ENCODE assay signal across 8 mouse cellular contexts in genomic region chr3:9609581-9610341, GRCm38 (mm10). TPM values are rescaled to one million over a fixed set of nuclear protein-coding genes. Genes with fewer than 3 reads are reported as not detected.
DNase-seq lines count a peak whose midpoint lies in the region; ATAC-seq and TF ChIP-seq lines count a peak whose summit lies in the region.

Gene Zfp704, minus strand, starts transcription at chr3:9610085.

- ATAC-seq in forebrain, embryonic 16.5 days = peak; percentile 94
- ATAC-seq in liver, embryonic 16.5 days (ENCODE audit: low read depth) = peak; percentile 80
- peak; percentile 94 for ATAC-seq in neural tube, embryonic 14.5 days (ENCODE audit: low read depth)

- H3K4me3 ChIP-seq in ES-Bruce4 (ENCODE audit: low read depth, low read length) = peak within 1 kb of the TSS; percentile 97
- H3K4me3 ChIP-seq in forebrain, embryonic 16.5 days (replicated peaks; ENCODE audit: low read length) = peak within 1 kb of the TSS; percentile 83
- peak within 1 kb of the TSS; percentile 72 for H3K4me3 ChIP-seq in liver, embryonic 16.5 days (ENCODE audit: low read depth, low read length)
- H3K4me3 ChIP-seq in neural tube, embryonic 14.5 days (ENCODE audit: low read depth, low read length) = peak within 1 kb of the TSS; percentile 89

- intact Hi-C loops in heart, postnatal 25 days (cut with DNase I) = loop anchor here (5.0 kb wide), 3 partner anchors 87 to 207 kb away; no protein-coding TSS in a partner anchor

- H3K4me2 ChIP-seq in forebrain, embryonic 16.5 days (ENCODE audit: low read length) = peak within 1 kb of the TSS; percentile 64
- peak within 1 kb of the TSS; percentile 96 for H3K4me2 ChIP-seq in liver, embryonic 16.5 days (ENCODE audit: low read depth, low read length)
- H3K4me2 ChIP-seq in neural tube, embryonic 14.5 days (ENCODE audit: low read depth, low read length) = peak within 1 kb of the TSS; percentile 85

- no peaks in the 10 kb centered on the region for H3K9me3 ChIP-seq in ES-Bruce4 (replicated peaks; ENCODE audit: control insufficient read depth, insufficient read depth, low read length, poor library complexity, severe bottlenecking)
- H3K9me3 ChIP-seq in forebrain, embryonic 16.5 days (ENCODE audit: control insufficient read depth, low read length) = no peaks in the 10 kb centered on the region
- H3K9me3 ChIP-seq in liver, embryonic 16.5 days (replicated peaks; ENCODE audit: control insufficient read depth, low read length) = no peaks in the 10 kb centered on the region
- no peaks in the 10 kb centered on the region for H3K9me3 ChIP-seq in neural tube, embryonic 14.5 days (ENCODE audit: control insufficient read depth, low read length)

- peaks cover 10% of the 10 kb centered on the region for H3K4me1 ChIP-seq in ES-Bruce4 (ENCODE audit: control insufficient read depth, insufficient read depth, low read length)
- peaks cover 28% of the 10 kb centered on the region for H3K4me1 ChIP-seq in forebrain, embryonic 16.5 days (replicated peaks; ENCODE audit: control insufficient read depth, insufficient read depth, low read length)
- peaks cover 23% of the 10 kb centered on the region for H3K4me1 ChIP-seq in liver, embryonic 16.5 days (ENCODE audit: control insufficient read depth, low read depth, low read length)
- H3K4me1 ChIP-seq in neural tube, embryonic 14.5 days (ENCODE audit: control insufficient read depth, insufficient read depth, low read length) = peaks cover 10% of the 10 kb centered on the region

- peak; percentile 85 to 88 for DNase-seq in cerebellum, adult 18-20 months
- DNase-seq in heart, postnatal 25 days (ENCODE audit: low spot score) = peak; percentile 75
- peak; percentile 86 for DNase-seq in layer of hippocampus, adult 11-12 months (ENCODE audit: low spot score)
- DNase-seq in testis, postnatal 10 days (ENCODE audit: low spot score) = peak; percentile 81

- peak within 1 kb of the TSS; percentile 99 for H3K9ac ChIP-seq in ES-Bruce4 (ENCODE audit: low read depth, poor library complexity, severe bottlenecking)
- peak within 1 kb of the TSS; percentile 94 for H3K9ac ChIP-seq in forebrain, embryonic 16.5 days (replicated peaks; ENCODE audit: low read depth, low read length)
- peak within 1 kb of the TSS; percentile 70 for H3K9ac ChIP-seq in liver, embryonic 16.5 days (ENCODE audit: low read depth, low read length)
- H3K9ac ChIP-seq in neural tube, embryonic 14.5 days (replicated peaks; ENCODE audit: low read depth, low read length) = peak within 1 kb of the TSS; percentile 97

- no peaks in the 10 kb centered on the region for H3K27me3 ChIP-seq in ES-Bruce4 (ENCODE audit: control insufficient read depth, insufficient read depth, low read length, poor library complexity, severe bottlenecking)
- H3K27me3 ChIP-seq in forebrain, embryonic 16.5 days (replicated peaks; ENCODE audit: control insufficient read depth, insufficient read depth, low read length) = no peaks in the 10 kb centered on the region
- peaks cover 15% of the 10 kb centered on the region for H3K27me3 ChIP-seq in liver, embryonic 16.5 days (ENCODE audit: control insufficient read depth, insufficient read depth, low read depth, low read length)
- H3K27me3 ChIP-seq in neural tube, embryonic 14.5 days (ENCODE audit: control insufficient read depth, insufficient read depth, low read length) = no peaks in the 10 kb centered on the region

- 0 out of 2 replicates have a peak, but pooled peaks have one; percentile 17 for TF ChIP-seq EP300 in ES-Bruce4 (IDR thresholded peaks at IDR 0.05; ENCODE audit: insufficient read depth, low read depth, low read length)

- under 1% methylated on average over 79 of the region's 97 CpGs for WGBS in forebrain, embryonic 16.5 days
- under 1% methylated on average over 84 of the region's 97 CpGs for WGBS in liver, embryonic 16.5 days (ENCODE audit: insufficient replicate concordance)
- under 1% methylated on average over 75 of the region's 97 CpGs for WGBS in neural tube, embryonic 14.5 days

- peak; percentile 47 for TF ChIP-seq CTCF in ES-Bruce4 (IDR thresholded peaks at IDR 0.05; ENCODE audit: low read depth, low read length)

- TF ChIP-seq POLR2A in ES-Bruce4 (IDR thresholded peaks at IDR 0.05; ENCODE audit: insufficient read depth, low read length) = no peak

- no peaks in the 10 kb centered on the region for H3K36me3 ChIP-seq in ES-Bruce4 (ENCODE audit: control insufficient read depth, insufficient read depth, low read length, poor library complexity, severe bottlenecking)
- H3K36me3 ChIP-seq in forebrain, embryonic 16.5 days (ENCODE audit: control insufficient read depth, insufficient read depth) = no peaks in the 10 kb centered on the region
- H3K36me3 ChIP-seq in liver, embryonic 16.5 days (ENCODE audit: control insufficient read depth, insufficient read depth) = no peaks in the 10 kb centered on the region
- H3K36me3 ChIP-seq in neural tube, embryonic 14.5 days (ENCODE audit: control insufficient read depth, insufficient read depth, low read length) = no peaks in the 10 kb centered on the region

- H3K27ac ChIP-seq in ES-Bruce4 (ENCODE audit: insufficient read depth, low read length) = peak within 1 kb of the TSS; percentile 65
- H3K27ac ChIP-seq in forebrain, embryonic 16.5 days (ENCODE audit: low read length) = peak within 1 kb of the TSS; percentile 95
- H3K27ac ChIP-seq in liver, embryonic 16.5 days (ENCODE audit: low read length) = peak within 1 kb of the TSS; percentile 53
- H3K27ac ChIP-seq in neural tube, embryonic 14.5 days (ENCODE audit: low read depth, low read length) = peak within 1 kb of the TSS; percentile 95

RNA-seq across cellular contexts. Expression of gene Zfp704, which starts in this region (rescaled TPM):
- 22.0 and 24.7 TPM in 2 replicates for polyA plus RNA-seq in ES-Bruce4 (2011; ENCODE audit: insufficient read depth, insufficient read length, low read depth, missing spikeins)
- polyA plus RNA-seq in forebrain, embryonic 16.5 days (2015; fragmentation: Nextera tagmentation; extraction: Ambion mirVana) = 19.4 and 19.7 TPM in 2 replicates
- total RNA-seq in heart, postnatal 25 days (2021) = 10 to 100 TPM; 12.0 to 14.0 TPM
- polyA plus RNA-seq in liver, embryonic 16.5 days (2015; fragmentation: Nextera tagmentation; extraction: Ambion mirVana) = 0.88 and 0.97 TPM in 2 replicates
- 18.6 and 19.2 TPM in 2 replicates for polyA plus RNA-seq in neural tube, embryonic 14.5 days (2014; fragmentation: Nextera tagmentation; extraction: Ambion mirVana)

Comparison
In these comparisons a context has a peak if more than half of its experiments do, and no peak if none do; other contexts are left out.
1. Peak in every context shown above with its lines: DNase-seq, ATAC-seq, H3K4me3 ChIP-seq and H3K27ac ChIP-seq.
2. Peak in ATAC-seq, H3K4me3 ChIP-seq, H3K27ac ChIP-seq, H3K9ac ChIP-seq and H3K4me2 ChIP-seq in liver, embryonic 16.5 days; RNA of the gene not detected or under 1 TPM.